Mouse (Mus musculus): ENCODE data around the gene Gcfc2. TPM values are rescaled to one million over a fixed set of nuclear protein-coding genes. Genes with fewer than 3 reads are reported as not detected.
A peak's percentile ranks its signal among the peaks of the same experiment; 100 is the strongest.

Gene Gcfc2
- polyA plus RNA-seq (2016; fragmentation: Nextera tagmentation; extraction: Ambion mirVana), result 21.6 and 23.1 TPM in 2 replicates

DNA sequence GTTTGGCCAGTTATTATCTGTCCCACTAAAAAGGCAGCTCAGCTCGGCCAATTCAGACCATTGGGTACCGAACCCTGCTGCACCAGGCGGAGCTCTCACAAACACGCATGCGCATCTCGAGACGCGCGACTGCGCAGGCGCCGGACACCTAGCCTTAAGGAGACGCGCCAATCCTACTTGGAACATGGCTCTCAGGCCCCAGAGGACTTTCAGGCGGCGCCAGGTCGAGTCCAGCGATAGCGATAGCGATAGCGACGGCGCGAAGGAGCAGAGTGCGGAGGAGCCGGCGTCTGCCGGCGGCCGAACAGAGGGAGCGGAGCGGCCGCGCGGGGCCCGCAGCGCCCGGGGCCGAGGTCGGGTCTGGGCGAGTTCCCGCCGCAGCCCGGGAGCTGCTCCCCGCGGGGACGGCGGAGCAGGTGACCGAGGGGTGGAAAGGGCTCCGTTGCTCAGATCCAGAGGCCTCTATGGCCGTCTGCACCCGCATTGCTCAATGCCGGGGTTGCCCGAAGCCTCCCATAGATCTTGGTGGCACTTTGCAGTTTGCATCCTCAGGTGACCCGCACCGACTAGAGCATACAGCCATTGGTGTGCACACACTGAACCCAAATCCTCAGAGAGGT is at the start of gene Gcfc2:
Gene Gcfc2, plus strand, starts transcription at position 147 of the 620 bp plus-strand sequence.
- H3K4me3 ChIP-seq (replicated peaks), result peak within 1 kb of the TSS; percentile 82
- no peaks in the 10 kb centered on the region for H3K9me3 ChIP-seq
- H3K4me1 ChIP-seq (replicated peaks), result peaks cover 14% of the 10 kb centered on the region
- peak within 1 kb of the TSS; percentile 74; the same call in 1 of the 2 replicates for H3K27ac ChIP-seq
- peaks cover 30% of the 10 kb centered on the region for H3K36me3 ChIP-seq
- peak within 1 kb of the TSS; percentile 93 for H3K9ac ChIP-seq (replicated peaks)
- peak; percentile 87 for ATAC-seq (ENCODE audit: insufficient number of reproducible peaks, insufficient read depth, low FRiP score, low TSS enrichment, low read depth)
- H3K27me3 ChIP-seq, result no peaks in the 10 kb centered on the region
- under 1% methylated on average over 56 of the region's 56 CpGs for WGBS
- peak within 1 kb of the TSS; percentile 65 for H3K4me2 ChIP-seq

DNA sequence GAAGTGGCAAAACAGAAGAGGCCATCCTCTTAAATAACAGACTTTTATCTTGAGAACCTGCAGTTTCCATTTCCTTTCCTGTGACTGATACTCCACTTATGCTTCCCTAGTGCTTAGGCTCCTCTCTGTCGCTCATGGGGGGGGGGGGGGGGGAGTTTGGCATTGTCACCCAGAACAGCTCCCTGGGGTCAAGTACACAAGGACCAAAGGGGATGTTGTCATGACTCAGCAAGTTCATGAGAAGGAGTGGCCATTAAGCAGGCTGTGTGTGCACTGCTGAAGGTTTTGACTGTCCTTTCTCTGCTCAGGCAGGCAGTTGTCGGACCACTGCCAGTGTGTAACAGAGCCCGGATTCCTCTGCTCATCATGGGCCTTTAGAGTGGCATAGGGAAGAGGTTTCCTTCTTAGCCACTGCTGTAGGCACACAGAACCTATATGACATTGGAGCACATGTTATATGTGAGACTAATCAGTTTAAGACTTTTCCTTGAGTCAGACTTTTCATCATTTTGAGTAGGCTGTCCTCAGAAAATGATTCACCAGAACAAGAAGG is 27.7 kb upstream of the Gcfc2 start:
- Histone ChIP-seq H3K4me1 (replicated peaks) (no peaks in the 10 kb centered on the region), H3K27me3 (no peaks in the 10 kb centered on the region), H3K4me3 (replicated peaks) (no peak overlapping the region), H3K9me3 (no peaks in the 10 kb centered on the region), H3K4me2 (no peak overlapping the region), H3K36me3 (no peaks in the 10 kb centered on the region), H3K9ac (replicated peaks) (no peak overlapping the region), H3K27ac (no peak overlapping the region)
- 68% methylated on average over 3 of the region's 3 CpGs for WGBS
- ATAC-seq (ENCODE audit: insufficient number of reproducible peaks, insufficient read depth, low FRiP score, low TSS enrichment, low read depth), result no peak

DNA sequence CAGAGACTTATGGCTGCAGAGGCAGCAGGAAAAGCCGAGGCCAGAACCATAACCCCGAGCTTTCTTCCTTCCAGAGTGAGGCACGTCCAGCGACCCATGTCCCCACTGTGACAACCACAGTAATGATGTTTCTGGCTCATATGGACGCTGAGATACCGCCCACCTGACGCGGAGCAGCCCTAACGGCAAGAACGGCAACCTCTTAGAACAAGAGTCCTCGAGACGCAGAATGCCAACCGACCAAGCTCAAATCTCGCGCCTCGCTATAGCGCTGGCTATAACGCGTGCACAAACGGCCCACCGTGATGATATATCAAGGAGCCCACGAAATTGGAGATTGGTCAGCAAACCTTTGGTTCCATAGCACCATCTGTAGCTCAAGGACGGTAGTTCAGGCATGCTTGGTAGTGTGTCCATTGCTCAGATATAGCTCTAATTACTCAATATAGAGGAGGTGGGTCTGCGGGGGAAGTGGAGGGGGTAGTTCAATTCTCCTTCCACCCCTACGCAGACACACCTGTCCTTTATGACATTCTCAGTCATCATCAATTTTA is 13.1 kb upstream of the Gcfc2 start:
- H3K27me3 ChIP-seq, result no peaks in the 10 kb centered on the region
- WGBS, result 80% methylated on average over 25 of the region's 25 CpGs
- no peak for ATAC-seq (ENCODE audit: insufficient number of reproducible peaks, insufficient read depth, low FRiP score, low TSS enrichment, low read depth)
- no peaks in the 10 kb centered on the region for H3K36me3 ChIP-seq
- H3K4me2 ChIP-seq, result no peak overlapping the region
- H3K9ac ChIP-seq (replicated peaks), result no peak overlapping the region
- no peak overlapping the region for H3K27ac ChIP-seq
- H3K4me3 ChIP-seq (replicated peaks), result no peak overlapping the region
- no peaks in the 10 kb centered on the region for H3K4me1 ChIP-seq (replicated peaks)
- no peaks in the 10 kb centered on the region for H3K9me3 ChIP-seq

DNA sequence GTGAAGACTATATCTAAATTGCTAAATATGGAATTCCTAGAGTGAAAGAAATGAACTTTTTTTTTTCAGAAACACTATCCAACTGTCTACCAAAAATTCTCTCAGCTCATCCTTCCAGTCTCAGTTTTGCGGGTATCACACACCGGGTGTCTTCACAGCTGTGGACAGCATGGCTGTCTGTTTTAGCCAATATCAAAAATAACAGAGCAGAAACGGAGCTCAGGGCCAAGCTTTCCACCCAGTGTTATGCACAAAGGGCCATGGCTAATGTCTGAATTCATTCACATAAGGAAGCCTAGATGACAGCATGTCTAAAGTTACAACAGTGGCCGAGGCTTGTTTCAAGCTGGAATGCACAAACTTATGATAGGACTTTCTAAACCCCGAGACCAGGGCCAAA is 12.2 kb upstream of the Gcfc2 start:
- H3K4me2 ChIP-seq, result no peak overlapping the region
- no peaks in the 10 kb centered on the region for H3K27me3 ChIP-seq
- H3K4me3 ChIP-seq (replicated peaks), result no peak overlapping the region
- ATAC-seq (ENCODE audit: insufficient number of reproducible peaks, insufficient read depth, low FRiP score, low TSS enrichment, low read depth), result no peak
- WGBS, result 87% methylated on average over 5 of the region's 5 CpGs
- H3K9me3 ChIP-seq, result no peaks in the 10 kb centered on the region
- no peak overlapping the region for H3K27ac ChIP-seq
- no peaks in the 10 kb centered on the region for H3K36me3 ChIP-seq
- H3K4me1 ChIP-seq (replicated peaks), result no peaks in the 10 kb centered on the region
- no peak overlapping the region for H3K9ac ChIP-seq (replicated peaks)

DNA sequence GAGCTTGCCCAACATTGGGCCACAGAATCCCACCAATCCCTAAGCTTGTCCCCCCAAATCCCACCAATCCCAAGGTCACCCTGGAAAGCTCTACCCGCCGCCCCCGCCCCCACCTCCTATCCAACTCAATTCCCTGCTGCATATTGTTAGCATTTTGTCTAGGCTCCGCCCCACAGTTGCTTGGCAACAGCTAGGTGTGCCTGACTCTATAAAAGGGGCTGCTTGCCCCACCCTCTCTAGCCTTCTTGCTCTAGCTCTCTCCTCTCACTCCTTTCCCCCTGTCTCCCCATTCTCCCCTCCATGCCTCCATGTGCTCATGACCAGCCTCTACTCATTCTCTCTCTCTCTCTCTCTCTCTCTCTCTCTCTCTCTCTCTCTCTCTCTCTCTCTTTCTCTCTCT is 11.8 kb upstream of the Gcfc2 start:
- no peaks in the 10 kb centered on the region for H3K36me3 ChIP-seq
- whole genome bisulfite sequencing, result 89% methylated on average over 4 of the region's 4 CpGs

DNA sequence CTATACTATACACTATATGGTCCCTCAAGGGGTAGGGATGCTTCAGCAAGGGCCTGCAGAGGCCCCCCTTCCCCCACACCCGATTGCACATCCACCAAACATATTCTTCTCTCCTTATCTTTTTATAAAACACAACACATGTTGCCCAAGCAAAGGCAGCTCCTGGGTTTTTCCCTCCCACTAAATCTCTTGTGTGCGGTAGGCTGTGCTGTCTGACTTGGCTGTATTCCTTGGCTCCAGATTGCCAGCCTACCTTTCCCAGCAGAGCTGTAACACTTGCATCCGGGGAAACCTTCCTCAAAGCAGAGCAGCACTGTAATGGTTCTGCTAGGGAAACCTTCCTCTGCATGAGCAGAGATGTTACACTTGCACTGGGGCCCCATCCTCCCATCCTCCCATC is 11.3 kb upstream of the Gcfc2 start:
- no peaks in the 10 kb centered on the region for H3K36me3 ChIP-seq
- H3K9ac ChIP-seq (replicated peaks), result no peak overlapping the region
- H3K27ac ChIP-seq, result no peak overlapping the region
- ATAC-seq (ENCODE audit: insufficient number of reproducible peaks, insufficient read depth, low FRiP score, low TSS enrichment, low read depth), result no peak
- no peak overlapping the region for H3K4me2 ChIP-seq
- H3K9me3 ChIP-seq, result no peaks in the 10 kb centered on the region
- H3K4me3 ChIP-seq (replicated peaks), result no peak overlapping the region
- no peaks in the 10 kb centered on the region for H3K27me3 ChIP-seq
- 80% methylated on average over 3 of the region's 3 CpGs for WGBS
- no peaks in the 10 kb centered on the region for H3K4me1 ChIP-seq (replicated peaks)

More for the DNA sequence above, 11.8 kb upstream of the Gcfc2 start:
- ATAC-seq (ENCODE audit: insufficient number of reproducible peaks, insufficient read depth, low FRiP score, low TSS enrichment, low read depth), result no peak
- H3K4me1 ChIP-seq (replicated peaks), result no peaks in the 10 kb centered on the region
- H3K4me2 ChIP-seq, result no peak overlapping the region
- no peak overlapping the region for H3K9ac ChIP-seq (replicated peaks)
- H3K27me3 ChIP-seq, result no peaks in the 10 kb centered on the region
- H3K4me3 ChIP-seq (replicated peaks), result no peak overlapping the region
- H3K9me3 ChIP-seq, result no peaks in the 10 kb centered on the region
- H3K27ac ChIP-seq, result no peak overlapping the region

DNA sequence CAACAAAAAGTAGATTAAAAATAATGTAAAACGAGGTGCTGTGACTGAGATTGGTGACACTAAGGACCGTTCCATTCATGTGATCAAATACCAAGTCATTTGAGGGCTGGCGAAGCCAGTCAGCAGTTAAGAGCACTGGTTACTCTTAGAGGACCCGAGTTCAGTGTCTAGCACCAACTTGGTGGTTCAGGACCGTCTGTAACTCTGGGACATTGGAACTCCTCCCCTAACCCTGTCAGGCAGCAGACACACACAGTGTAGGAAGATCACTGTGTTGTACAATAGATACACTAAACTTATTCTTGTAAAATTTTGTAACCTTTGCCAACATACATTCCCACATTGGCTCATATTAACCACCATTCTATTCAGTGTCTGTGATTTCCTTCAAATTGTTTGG is 835 bp downstream of the Gcfc2 start:
- Histone ChIP-seq H3K27me3 (no peaks in the 10 kb centered on the region), H3K4me3 (replicated peaks) (peak overlapping the region; percentile 82), H3K4me1 (replicated peaks) (peaks cover 14% of the 10 kb centered on the region), H3K27ac (no peak overlapping the region), H3K9ac (replicated peaks) (peak overlapping the region; percentile 93), H3K4me2 (peak overlapping the region; percentile 65), H3K36me3 (peaks cover 36% of the 10 kb centered on the region), H3K9me3 (no peaks in the 10 kb centered on the region)
- no peak for ATAC-seq (ENCODE audit: insufficient number of reproducible peaks, insufficient read depth, low FRiP score, low TSS enrichment, low read depth)
- WGBS, result 18% methylated on average over 5 of the region's 5 CpGs

DNA sequence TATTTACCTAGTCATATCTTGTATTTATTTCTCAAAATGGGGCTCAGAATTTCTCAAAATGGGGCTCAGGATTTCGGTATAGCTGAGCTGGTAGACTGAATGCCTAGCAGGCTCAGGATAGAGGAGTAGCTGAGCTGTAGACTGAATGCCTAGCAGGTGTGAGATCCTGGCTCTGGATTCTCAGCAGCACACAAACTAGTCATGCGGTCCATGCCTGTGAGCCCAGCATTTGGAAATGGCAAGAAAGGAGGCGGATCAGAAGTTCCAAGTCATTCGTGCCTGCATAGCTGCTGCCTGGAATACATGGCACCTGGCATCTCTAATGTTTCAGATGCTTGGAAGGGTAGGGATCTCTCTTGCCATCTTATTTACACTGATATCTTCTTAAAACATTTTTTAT is 5.9 kb downstream of the Gcfc2 start:
- ATAC-seq (ENCODE audit: insufficient number of reproducible peaks, insufficient read depth, low FRiP score, low TSS enrichment, low read depth), result no peak
- H3K36me3 ChIP-seq, result peaks cover 82% of the 10 kb centered on the region

DNA sequence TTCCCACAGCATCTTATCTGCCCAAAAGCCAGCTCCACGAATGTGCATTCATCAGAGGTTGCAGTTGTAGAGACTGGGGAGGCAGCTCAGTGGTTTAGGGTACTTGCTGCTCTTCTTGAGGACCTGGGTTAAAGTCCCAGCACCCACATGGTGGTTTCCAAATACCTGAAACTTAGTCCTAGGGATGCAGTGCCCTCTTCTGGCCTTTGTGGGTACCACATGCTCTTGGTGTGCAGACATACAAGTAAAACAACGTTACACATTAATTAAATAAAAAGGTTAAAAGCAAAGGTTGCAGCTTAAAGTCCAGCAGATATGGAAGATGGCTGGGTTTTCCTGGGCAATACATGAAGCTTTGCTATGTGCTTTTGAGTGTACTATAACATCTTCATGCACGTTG is 9.8 kb downstream of the Gcfc2 start:
- H3K4me3 ChIP-seq (replicated peaks), result no peak overlapping the region
- H3K9ac ChIP-seq (replicated peaks), result no peak overlapping the region
- H3K27ac ChIP-seq, result no peak overlapping the region
- ATAC-seq (ENCODE audit: insufficient number of reproducible peaks, insufficient read depth, low FRiP score, low TSS enrichment, low read depth), result no peak
- no peak overlapping the region for H3K4me2 ChIP-seq
- peaks cover 85% of the 10 kb centered on the region for H3K36me3 ChIP-seq
- 92% methylated on average over 3 of the region's 3 CpGs for WGBS
- no peaks in the 10 kb centered on the region; the same call in 1 of the 2 replicates for H3K9me3 ChIP-seq
- H3K27me3 ChIP-seq, result no peaks in the 10 kb centered on the region
- no peaks in the 10 kb centered on the region for H3K4me1 ChIP-seq (replicated peaks)

More for the DNA sequence above, 5.9 kb downstream of the Gcfc2 start:
- 95% methylated on average over 4 of the region's 4 CpGs for WGBS
- Histone ChIP-seq H3K27me3 (no peaks in the 10 kb centered on the region), H3K4me3 (replicated peaks) (no peak overlapping the region), H3K4me1 (replicated peaks) (peaks cover 10% of the 10 kb centered on the region), H3K9me3 (no peaks in the 10 kb centered on the region; the same call in 1 of the 2 replicates), H3K9ac (replicated peaks) (no peak overlapping the region), H3K27ac (no peak overlapping the region), H3K4me2 (no peak overlapping the region)

DNA sequence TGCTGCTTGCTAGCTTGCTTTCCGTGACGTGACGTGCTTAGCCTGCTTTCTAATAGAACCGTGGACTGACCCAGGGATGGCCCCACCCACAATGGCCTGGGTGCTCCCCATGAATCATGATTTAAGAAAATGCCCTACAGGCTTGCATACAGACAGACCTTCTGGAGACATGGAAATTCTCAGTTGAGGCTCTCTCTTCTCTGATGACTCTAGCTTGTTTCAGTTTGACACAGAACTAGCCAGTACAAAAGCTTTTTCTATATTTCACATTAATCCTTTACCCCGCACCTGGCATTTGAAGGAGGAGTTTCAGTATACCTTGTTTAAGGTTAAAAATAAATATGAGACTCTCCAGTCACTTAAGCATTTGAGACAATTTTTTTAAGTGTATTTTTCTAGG is 18.2 kb downstream of the Gcfc2 start:
- Histone ChIP-seq H3K27ac (no peak overlapping the region), H3K4me1 (replicated peaks) (no peaks in the 10 kb centered on the region), H3K9me3 (no peaks in the 10 kb centered on the region), H3K36me3 (peaks cover 90% of the 10 kb centered on the region), H3K27me3 (no peaks in the 10 kb centered on the region), H3K4me3 (replicated peaks) (no peak overlapping the region), H3K9ac (replicated peaks) (no peak overlapping the region), H3K4me2 (no peak overlapping the region)
- 89% methylated on average over 5 of the region's 5 CpGs for WGBS
- no peak for ATAC-seq (ENCODE audit: insufficient number of reproducible peaks, insufficient read depth, low FRiP score, low TSS enrichment, low read depth)

DNA sequence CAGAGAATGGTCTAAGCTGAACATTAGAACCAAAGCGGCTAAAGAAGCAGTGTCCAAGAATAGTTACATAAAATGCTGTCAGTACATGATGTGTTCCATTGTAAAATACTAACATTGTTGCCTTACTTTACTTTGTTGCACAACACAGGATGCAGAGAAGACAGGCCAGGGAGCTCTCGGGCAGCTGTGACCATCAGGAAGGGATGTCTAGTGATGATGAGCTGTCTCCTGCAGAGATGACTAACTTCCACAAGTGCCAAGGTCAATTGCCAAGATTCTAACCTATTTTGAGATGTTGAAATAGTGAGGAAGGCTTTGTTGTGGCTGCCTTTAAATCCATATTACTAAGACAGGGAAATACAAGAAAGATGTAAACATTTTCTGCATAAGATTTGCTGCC is 19.8 kb downstream of the Gcfc2 start:
- no peak for ATAC-seq (ENCODE audit: insufficient number of reproducible peaks, insufficient read depth, low FRiP score, low TSS enrichment, low read depth)
- H3K9ac ChIP-seq (replicated peaks), result no peak overlapping the region
- H3K4me2 ChIP-seq, result no peak overlapping the region
- H3K4me1 ChIP-seq (replicated peaks), result no peaks in the 10 kb centered on the region
- H3K27me3 ChIP-seq, result no peaks in the 10 kb centered on the region
- 92% methylated on average over 2 of the region's 2 CpGs for WGBS
- peaks cover 94% of the 10 kb centered on the region for H3K36me3 ChIP-seq
- H3K4me3 ChIP-seq (replicated peaks), result no peak overlapping the region
- no peak overlapping the region for H3K27ac ChIP-seq
- H3K9me3 ChIP-seq, result no peaks in the 10 kb centered on the region

Measured in limb, embryonic 12.5 days (tissue).